Mouse (Mus musculus): ENCODE measurements at regions not wholly inside any gene's neighbourhood (a gene's known extent, or its start where the extent isn't known, plus 50 kb on each side); places are given as distances from the start of the nearest gene placed in this dataset.

GRCm38 (mm10) chr3:21973153-21973552 is 103.3 kb upstream of the Tbl1xr1 start:
- Histone ChIP-seq H3K27me3 (ENCODE audit: control insufficient read depth, insufficient read depth, low read length) (no peaks in the 10 kb centered on the region), H3K27ac (replicated peaks) (no peak overlapping the region), H3K36me3 (ENCODE audit: control insufficient read depth, insufficient read depth, low read length) (no peaks in the 10 kb centered on the region), H3K4me2 (replicated peaks; ENCODE audit: low read depth) (no peak overlapping the region), H3K9me3 (ENCODE audit: control insufficient read depth, low read length) (no peaks in the 10 kb centered on the region), H3K9ac (ENCODE audit: low read length) (no peak overlapping the region), H3K4me1 (replicated peaks; ENCODE audit: control insufficient read depth, insufficient read depth) (no peaks in the 10 kb centered on the region), H3K4me3 (ENCODE audit: low read depth, low read length) (no peak overlapping the region)
- DNase-seq (ENCODE audit: low spot score) (no peak), ATAC-seq (ENCODE audit: low FRiP score, low TSS enrichment) (no peak)
- TF ChIP-seq CTCF (IDR thresholded peaks at IDR 0.05; ENCODE audit: low read depth), result no peak
- no peak for TF ChIP-seq EP300 (optimal IDR thresholded peaks at IDR 0.05)
- 71% methylated on average over 1 of the region's 1 CpGs for WGBS

- 74% methylated on average over 7 of the region's 7 CpGs for WGBS
- Histone ChIP-seq H3K4me2 (replicated peaks; ENCODE audit: low read depth) (no peak overlapping the region), H3K27me3 (ENCODE audit: control insufficient read depth, insufficient read depth, low read length) (no peaks in the 10 kb centered on the region), H3K4me1 (replicated peaks; ENCODE audit: control insufficient read depth, insufficient read depth) (no peaks in the 10 kb centered on the region), H3K9me3 (ENCODE audit: control insufficient read depth, low read length) (no peaks in the 10 kb centered on the region), H3K36me3 (ENCODE audit: control insufficient read depth, insufficient read depth, low read length) (no peaks in the 10 kb centered on the region), H3K4me3 (ENCODE audit: low read depth, low read length) (no peak overlapping the region), H3K27ac (replicated peaks) (no peak overlapping the region), H3K9ac (ENCODE audit: low read length) (no peak overlapping the region)
- no peak for ATAC-seq (ENCODE audit: low FRiP score, low TSS enrichment)
- no peak for DNase-seq (ENCODE audit: low spot score)
- TF ChIP-seq CTCF (IDR thresholded peaks at IDR 0.05; ENCODE audit: low read depth), result no peak
- TF ChIP-seq EP300 (optimal IDR thresholded peaks at IDR 0.05), result no peak
These were observed 102.8 kb upstream of the Tbl1xr1 start for GRCm38 (mm10) chr3:21973681-21974080.

GRCm38 (mm10) chr3:21974766-21975165 is 101.7 kb upstream of the Tbl1xr1 start:
- no peak for TF ChIP-seq CTCF (IDR thresholded peaks at IDR 0.05; ENCODE audit: low read depth)
- TF ChIP-seq EP300 (optimal IDR thresholded peaks at IDR 0.05), result no peak
- Histone ChIP-seq H3K4me3 (ENCODE audit: low read depth, low read length) (no peak overlapping the region), H3K36me3 (ENCODE audit: control insufficient read depth, insufficient read depth, low read length) (no peaks in the 10 kb centered on the region), H3K27me3 (ENCODE audit: control insufficient read depth, insufficient read depth, low read length) (no peaks in the 10 kb centered on the region), H3K27ac (replicated peaks) (no peak overlapping the region), H3K9me3 (ENCODE audit: control insufficient read depth, low read length) (no peaks in the 10 kb centered on the region), H3K9ac (ENCODE audit: low read length) (no peak overlapping the region), H3K4me1 (replicated peaks; ENCODE audit: control insufficient read depth, insufficient read depth) (no peaks in the 10 kb centered on the region), H3K4me2 (replicated peaks; ENCODE audit: low read depth) (no peak overlapping the region)
- DNase-seq (ENCODE audit: low spot score) (no peak), ATAC-seq (ENCODE audit: low FRiP score, low TSS enrichment) (no peak)
- WGBS, result 75% methylated on average over 2 of the region's 2 CpGs

GRCm38 (mm10) chr3:21977775-21978174 is 98.7 kb upstream of the Tbl1xr1 start:
- Histone ChIP-seq H3K4me1 (replicated peaks; ENCODE audit: control insufficient read depth, insufficient read depth) (no peaks in the 10 kb centered on the region), H3K27me3 (ENCODE audit: control insufficient read depth, insufficient read depth, low read length) (no peaks in the 10 kb centered on the region), H3K9me3 (ENCODE audit: control insufficient read depth, low read length) (no peaks in the 10 kb centered on the region), H3K36me3 (ENCODE audit: control insufficient read depth, insufficient read depth, low read length) (no peaks in the 10 kb centered on the region), H3K4me3 (ENCODE audit: low read depth, low read length) (no peak overlapping the region), H3K4me2 (replicated peaks; ENCODE audit: low read depth) (no peak overlapping the region), H3K9ac (ENCODE audit: low read length) (no peak overlapping the region), H3K27ac (replicated peaks) (no peak overlapping the region)
- TF ChIP-seq CTCF (IDR thresholded peaks at IDR 0.05; ENCODE audit: low read depth) (no peak), EP300 (optimal IDR thresholded peaks at IDR 0.05) (no peak)
- WGBS, result 83% methylated on average over 1 of the region's 1 CpGs
- DNase-seq (ENCODE audit: low spot score) (no peak), ATAC-seq (ENCODE audit: low FRiP score, low TSS enrichment) (no peak)

- WGBS, result 86% methylated on average over 8 of the region's 8 CpGs
- H3K27me3 ChIP-seq (ENCODE audit: control insufficient read depth, insufficient read depth, low read length), result no peaks in the 10 kb centered on the region
- no peak for TF ChIP-seq CTCF (IDR thresholded peaks at IDR 0.05; ENCODE audit: low read depth)
- no peak for TF ChIP-seq EP300 (optimal IDR thresholded peaks at IDR 0.05)
- DNase-seq (ENCODE audit: low spot score) (no peak), ATAC-seq (ENCODE audit: low FRiP score, low TSS enrichment) (no peak)
- H3K9ac ChIP-seq (ENCODE audit: low read length), result no peak overlapping the region
- no peak overlapping the region for H3K4me2 ChIP-seq (replicated peaks; ENCODE audit: low read depth)
- no peaks in the 10 kb centered on the region for H3K36me3 ChIP-seq (ENCODE audit: control insufficient read depth, insufficient read depth, low read length)
- no peak overlapping the region for H3K4me3 ChIP-seq (ENCODE audit: low read depth, low read length)
- no peak overlapping the region for H3K27ac ChIP-seq (replicated peaks)
- H3K4me1 ChIP-seq (replicated peaks; ENCODE audit: control insufficient read depth, insufficient read depth), result no peaks in the 10 kb centered on the region
- H3K9me3 ChIP-seq (ENCODE audit: control insufficient read depth, low read length), result no peaks in the 10 kb centered on the region
These were observed 93.5 kb upstream of the Tbl1xr1 start for GRCm38 (mm10) chr3:21982991-21983390.

- DNase-seq (ENCODE audit: low spot score) (no peak), ATAC-seq (ENCODE audit: low FRiP score, low TSS enrichment) (no peak)
- Histone ChIP-seq H3K9ac (ENCODE audit: low read length) (no peak overlapping the region), H3K27me3 (ENCODE audit: control insufficient read depth, insufficient read depth, low read length) (no peaks in the 10 kb centered on the region), H3K4me1 (replicated peaks; ENCODE audit: control insufficient read depth, insufficient read depth) (no peaks in the 10 kb centered on the region), H3K27ac (replicated peaks) (no peak overlapping the region), H3K4me3 (ENCODE audit: low read depth, low read length) (no peak overlapping the region), H3K9me3 (ENCODE audit: control insufficient read depth, low read length) (no peaks in the 10 kb centered on the region), H3K4me2 (replicated peaks; ENCODE audit: low read depth) (no peak overlapping the region), H3K36me3 (ENCODE audit: control insufficient read depth, insufficient read depth, low read length) (no peaks in the 10 kb centered on the region)
- no peak for TF ChIP-seq EP300 (optimal IDR thresholded peaks at IDR 0.05)
- TF ChIP-seq CTCF (IDR thresholded peaks at IDR 0.05; ENCODE audit: low read depth), result no peak
- 41% methylated on average over 2 of the region's 2 CpGs for WGBS
These were observed 92.3 kb upstream of the Tbl1xr1 start for GRCm38 (mm10) chr3:21983993-21984725.
